Mouse (Mus musculus): Measurements from ENCODE around the gene Mgam.
"Not testable (repeated sequence)": the region's sequence is repeated elsewhere in the genome, so short reads cannot be mapped to it uniquely, and the experiment has no call there.

Mgam gene

DNA sequence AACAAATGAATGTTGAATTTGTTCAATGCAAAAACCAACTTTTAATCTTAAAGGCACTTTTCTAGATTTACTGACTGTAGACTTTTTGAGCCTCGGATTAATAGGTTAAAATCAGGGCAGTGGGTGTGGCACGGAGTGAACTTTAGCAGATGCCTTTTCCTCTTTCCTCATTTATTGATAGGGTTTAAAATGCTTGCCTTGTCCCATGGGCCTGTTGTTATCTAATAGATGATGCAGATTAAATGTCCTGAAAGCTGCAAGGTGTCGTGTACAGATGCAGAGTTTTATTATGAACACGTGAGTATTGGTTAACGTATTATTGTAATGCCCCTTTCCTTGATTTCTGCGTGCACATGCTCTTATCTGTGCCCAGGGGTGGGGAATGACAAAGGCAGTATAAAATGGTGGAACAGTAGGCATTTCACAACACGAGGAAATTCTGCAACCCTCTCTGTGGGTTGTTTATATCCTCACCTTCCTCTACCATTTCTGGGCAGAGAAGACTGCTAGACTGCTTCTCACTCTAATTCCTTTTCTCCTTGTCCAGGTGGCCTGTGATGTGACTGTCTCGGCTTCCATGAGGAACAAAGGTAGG lies at the start of gene Mgam:
Mgam (plus strand) TSS at position 426 of the 595 bp plus-strand sequence.
- DNase-seq: no peak

DNA sequence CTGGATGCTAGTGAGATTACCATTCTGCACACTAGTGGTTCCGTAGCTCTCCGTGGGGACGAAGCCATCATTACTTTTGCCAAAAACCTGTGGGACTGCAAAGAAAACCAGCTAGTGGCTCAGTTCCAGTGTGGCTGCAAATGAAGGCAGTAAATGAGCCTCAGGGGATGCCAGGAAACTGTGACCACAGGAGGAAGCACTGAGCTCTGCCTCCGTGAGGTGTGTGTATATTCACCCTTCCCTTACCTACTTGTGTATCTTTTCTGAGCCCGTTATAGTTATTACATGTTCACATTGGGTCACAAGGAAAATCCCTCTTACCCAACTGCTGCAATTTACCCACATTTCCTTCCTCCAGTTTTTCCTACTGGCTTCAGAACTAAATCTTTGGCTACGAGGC lies 44.3 kb upstream of the Mgam start:
- no peak for DNase-seq

DNA sequence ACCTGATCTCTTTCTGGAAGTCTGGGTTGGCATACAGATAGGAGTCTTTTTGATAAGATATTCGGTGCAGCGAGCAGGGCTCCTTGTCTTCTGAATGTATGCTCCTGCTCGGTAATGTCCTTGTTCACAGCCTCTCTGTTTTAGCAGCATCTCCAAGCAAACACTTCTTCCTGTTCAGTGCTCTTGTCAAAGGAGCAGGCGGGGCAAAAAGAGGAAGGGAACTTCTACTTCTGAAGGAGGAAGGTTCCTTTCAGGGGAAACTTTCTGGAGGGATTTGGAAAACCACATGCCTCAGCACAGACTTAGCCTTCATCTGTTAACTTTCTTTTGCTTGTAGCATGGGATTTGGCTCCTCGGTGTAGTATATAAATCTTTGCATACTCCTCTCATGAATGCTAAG lies 43.0 kb upstream of the Mgam start, which contains the start of gene Clec5a:
Clec5a (minus strand) TSS at position 177 of the 400 bp plus-strand sequence.
- no peak for DNase-seq

DNA sequence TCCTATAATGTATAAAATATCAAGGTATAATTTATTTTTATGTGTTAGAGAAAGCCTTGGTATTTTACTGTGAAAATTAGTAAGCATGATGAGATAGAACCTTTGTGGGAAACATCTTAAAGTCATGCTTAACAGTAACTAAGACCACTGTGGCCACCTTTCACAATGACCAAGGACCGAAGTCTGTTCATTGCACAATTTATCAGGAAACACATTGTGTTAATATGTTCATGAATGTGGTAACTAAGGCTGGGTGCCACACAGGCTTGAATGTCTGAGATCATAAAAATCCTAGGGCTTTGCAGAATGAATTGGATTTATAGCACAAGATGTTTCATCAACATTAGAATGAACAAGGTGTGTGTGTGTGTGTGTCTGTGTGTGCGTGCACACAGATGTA lies 40.3 kb upstream of the Mgam start:
- DNase-seq: no peak

- DNase-seq: no peak
These were observed 33.7 kb upstream of the Mgam start for GRCm38 (mm10) chr6:40594804-40595550.

DNA sequence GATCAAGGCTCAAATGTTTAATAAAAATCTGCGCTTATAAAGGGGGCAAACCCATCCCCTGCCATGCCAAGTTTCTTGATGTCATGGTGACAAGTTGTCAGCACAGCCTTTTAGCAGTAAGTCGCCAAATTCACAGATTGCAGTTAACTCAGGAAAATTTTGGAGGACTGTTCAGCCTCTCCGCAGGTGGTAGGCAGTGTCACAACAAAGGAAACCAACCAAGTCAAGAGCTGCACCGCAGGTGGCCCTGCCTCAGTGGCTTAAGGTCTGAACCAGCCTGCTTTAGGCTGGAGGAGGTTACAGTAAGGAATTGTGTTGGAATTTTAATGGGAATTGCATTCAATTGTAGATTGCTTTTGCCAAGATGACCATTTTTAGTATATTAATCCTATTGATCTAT lies 30.1 kb upstream of the Mgam start:
- DNase-seq: not testable (repeated sequence)

GRCm38 (mm10) chr6:40607431-40607830 lies 21.2 kb upstream of the Mgam start:
- peak; percentile 67 for DNase-seq

GRCm38 (mm10) chr6:40610244-40610643 lies 18.4 kb upstream of the Mgam start:
- no peak for DNase-seq

- DNase-seq: no peak
These were observed 15.3 kb upstream of the Mgam start, which contains the start of gene Tas2r138 for GRCm38 (mm10) chr6:40613260-40613852. Gene Tas2r138, minus strand, starts transcription at chr6:40613310.

DNA sequence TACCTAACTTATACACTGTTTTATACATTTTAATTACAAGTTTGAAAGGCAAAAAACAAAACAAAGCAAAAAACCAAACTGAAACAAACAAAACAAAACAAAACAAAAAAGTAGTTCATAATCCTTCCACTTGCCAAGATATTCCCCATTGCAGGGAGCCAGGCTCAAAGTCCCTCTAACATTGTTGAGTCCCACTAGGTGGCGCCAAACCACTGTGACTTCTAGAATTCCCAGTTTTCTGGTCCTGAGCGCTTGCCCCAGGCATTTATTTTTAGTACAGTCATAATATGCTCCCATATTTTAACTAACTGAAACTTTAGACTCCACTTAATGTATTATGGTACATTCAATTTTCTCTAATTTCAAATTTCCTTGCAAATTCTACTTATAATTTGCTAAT lies 10.7 kb upstream of the Mgam start:
- peak; percentile 83 for DNase-seq

DNA sequence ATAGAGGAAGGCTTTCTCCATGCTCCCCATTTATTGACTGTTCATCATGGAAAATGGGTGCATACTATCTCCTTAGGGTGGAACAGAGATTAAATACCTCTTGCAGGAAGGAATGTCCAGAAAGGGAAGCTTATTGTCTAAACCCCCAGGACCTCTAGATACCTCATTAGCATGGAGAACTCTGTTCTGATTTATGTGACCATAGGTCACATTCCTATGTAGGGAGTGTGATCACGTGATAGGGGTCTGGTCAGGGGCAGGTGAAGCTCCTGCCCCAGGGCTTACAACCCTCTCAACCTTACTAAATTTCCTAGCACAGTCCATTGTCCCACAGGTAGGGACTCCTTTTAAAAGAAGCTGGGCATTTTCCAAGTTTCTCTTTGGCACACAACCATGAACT lies 2.5 kb upstream of the Mgam start:
- no peak for DNase-seq

GRCm38 (mm10) chr6:40634640-40635071 lies 6.0 kb downstream of the Mgam start:
- DNase-seq: no peak

GRCm38 (mm10) chr6:40635559-40635958 lies 6.9 kb downstream of the Mgam start:
- no peak for DNase-seq

DNA sequence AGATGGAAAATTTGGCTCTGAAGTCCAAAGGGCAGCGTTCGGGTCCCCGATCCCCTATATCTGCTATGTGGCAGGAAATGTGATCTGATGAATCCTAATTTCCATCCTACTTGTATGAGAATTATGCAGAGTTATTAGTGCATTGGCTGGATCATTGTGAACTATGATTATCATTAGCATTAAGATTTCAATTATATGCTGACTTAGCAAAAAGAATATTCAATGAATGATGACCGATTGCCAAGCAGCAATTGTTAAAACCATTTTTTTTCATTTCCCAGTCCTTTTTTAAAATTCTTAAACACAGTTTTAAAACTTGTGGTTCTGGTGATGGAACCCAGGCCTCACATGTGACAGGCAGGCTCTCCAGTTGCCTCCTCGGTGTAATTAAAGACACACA lies 9.1 kb downstream of the Mgam start:
- DNase-seq: no peak

DNA sequence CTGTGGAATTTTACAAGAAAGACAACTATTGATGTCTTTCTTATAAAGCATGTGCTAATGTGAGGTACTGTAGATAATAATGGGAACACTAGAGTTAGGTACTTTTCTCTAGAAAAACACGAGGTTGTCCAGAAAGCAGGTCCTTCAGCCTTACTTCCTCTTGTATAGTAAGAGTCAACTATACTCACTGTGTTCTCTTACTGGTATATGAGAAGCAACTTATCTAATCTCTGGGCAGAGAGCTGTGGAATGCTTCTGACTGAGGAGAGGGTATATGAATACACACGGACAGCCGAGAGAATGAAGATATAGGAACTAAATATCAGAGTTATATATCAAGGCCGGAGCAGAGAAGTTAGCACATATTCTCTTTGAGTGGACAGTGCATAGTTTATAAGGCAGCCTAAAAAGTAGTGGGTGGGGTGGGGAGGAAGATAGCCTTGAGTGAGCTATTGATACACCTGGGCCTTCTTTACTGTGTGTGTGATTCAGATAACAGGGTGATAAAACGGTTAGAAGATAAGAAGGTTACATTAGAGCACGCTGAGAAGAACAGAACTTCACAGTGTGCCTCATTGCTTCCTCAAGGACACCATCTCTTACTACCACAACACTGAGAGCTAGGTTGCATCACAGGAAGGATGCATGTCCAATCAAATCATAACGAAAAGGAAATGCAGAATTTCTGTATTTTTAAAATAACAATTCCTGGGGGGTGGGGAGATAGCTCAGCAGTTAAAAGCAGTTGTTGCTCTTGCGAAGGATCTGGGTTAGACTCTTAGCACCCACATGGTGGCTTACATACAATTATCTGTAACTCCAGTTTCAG lies 12.3 kb downstream of the Mgam start:
- DNase-seq: no peak

- no peak for DNase-seq
These were observed 17.1 kb downstream of the Mgam start for GRCm38 (mm10) chr6:40645701-40646100.

DNA sequence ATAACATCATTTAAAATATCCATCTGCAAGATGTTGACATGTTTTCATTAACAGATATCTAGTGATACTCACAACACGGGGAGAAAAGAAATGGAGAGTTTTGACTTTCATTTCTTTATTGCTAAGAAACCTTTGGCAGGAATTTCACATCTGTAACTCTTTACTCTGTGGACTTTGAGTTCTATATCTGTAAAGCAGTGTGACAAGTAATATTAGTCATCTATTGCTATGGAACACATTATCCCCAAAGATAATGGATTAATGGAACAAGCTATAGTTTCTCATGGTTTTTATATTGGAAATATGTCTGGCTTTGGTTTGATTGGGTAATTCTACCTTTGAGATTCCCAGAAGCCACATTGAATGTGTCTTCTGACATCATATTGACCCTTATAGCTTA lies 22.3 kb downstream of the Mgam start:
- no peak for DNase-seq

DNA sequence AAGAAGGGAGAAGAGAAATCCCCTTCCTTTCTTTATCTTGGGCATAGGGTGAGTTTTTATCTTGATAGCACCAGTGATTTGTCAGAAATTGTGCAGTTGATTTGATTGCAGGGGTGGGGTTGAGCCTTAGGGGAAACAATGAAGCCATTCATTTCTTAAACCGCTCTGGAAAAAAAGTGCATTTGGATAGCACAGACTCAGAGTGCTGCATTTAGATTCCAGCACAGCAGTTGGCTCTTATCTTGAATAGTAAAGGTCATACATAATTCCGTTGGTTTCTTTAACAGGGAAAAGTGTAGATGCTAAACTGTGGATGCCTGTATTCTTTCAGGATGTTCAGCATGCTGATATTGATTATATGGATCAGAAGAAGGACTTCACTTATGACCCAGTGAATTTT lies 32.3 kb downstream of the Mgam start:
- DNase-seq: no peak

DNA sequence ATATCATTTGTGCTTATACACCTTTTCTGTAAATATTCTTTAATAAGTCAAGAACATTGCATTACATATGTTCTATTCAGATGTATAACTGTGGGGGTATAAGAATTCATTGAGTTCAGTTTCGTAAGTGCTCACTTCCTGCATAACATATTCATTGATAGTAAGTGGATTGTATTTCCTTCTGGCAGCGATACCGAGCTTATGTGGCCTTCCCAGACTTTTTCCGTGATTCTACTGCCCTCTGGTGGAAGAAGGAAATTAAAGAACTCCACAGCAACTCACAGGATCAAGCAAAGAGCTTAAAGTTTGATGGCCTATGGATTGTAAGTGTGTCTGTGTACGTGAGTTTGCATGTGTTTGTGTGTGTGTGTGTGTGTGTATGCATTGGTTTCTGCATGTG lies 60.5 kb downstream of the Mgam start:
- peak; percentile 9 for DNase-seq

DNA sequence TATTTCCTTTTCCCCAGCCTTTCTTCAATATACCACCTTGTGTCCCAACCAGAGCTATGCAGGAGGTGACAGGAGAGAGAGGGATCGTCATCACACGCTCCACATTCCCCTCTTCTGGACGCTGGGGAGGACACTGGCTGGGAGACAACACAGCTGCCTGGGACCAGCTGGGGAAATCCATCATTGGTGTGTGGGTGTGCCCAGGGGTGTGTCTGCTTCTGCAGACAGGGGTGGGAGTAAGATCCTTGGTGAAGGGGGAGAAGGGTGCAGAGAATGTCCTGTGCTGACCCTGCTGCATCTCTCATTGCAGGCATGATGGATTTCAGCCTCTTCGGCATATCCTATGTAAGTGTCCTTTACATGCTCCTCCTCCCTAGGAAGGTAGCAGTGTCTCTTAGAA lies 63.4 kb downstream of the Mgam start:
- DNase-seq: not testable (repeated sequence)

- DNase-seq: not testable (repeated sequence)
These were observed 84.9 kb downstream of the Mgam start for GRCm38 (mm10) chr6:40713494-40713893.

DNA sequence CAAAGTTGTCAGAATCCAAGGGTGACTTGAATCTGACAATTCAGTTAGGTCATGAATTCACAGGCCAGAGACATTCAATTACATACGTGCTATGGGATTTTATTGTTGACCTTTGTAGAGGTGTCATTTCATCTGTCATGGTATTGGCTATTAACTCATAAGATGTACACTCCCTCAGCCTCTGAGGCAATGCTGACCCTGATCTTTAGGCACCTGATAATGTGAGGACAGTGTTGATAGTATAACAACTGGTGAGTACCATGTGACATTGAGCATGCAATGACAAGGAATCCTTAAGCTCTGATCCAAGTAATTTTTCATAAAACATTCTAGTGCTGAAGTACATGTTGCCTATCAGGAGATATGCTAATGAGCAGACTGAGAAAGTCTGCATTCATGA lies 87.1 kb downstream of the Mgam start:
- no peak for DNase-seq

DNA sequence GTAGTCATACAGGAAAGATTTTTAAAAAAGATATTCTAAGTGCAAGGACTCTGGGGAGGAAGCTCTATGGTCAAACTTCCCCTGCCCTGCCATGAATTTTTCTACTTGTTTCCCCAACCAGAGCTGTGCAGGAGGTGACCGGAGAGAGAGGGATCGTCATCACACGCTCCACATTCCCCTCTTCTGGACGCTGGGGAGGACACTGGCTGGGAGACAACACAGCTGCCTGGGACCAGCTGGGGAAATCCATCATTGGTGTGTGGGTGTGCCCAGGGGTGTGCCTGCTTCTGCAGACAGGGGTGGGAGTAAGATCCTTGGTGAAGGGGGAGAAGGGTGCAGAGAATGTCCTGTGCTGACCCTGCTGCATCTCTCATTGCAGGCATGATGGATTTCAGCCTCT lies 99.9 kb downstream of the Mgam start:
- not testable (repeated sequence) for DNase-seq
